Mouse (Mus musculus): Measurements from ENCODE around the gene Tldc2. TPM values are rescaled to one million over a fixed set of nuclear protein-coding genes. Genes with fewer than 3 reads are reported as not detected.

Tldc2 gene
- polyA plus RNA-seq, 1 experiment from 2014 or later: not detected

DNA sequence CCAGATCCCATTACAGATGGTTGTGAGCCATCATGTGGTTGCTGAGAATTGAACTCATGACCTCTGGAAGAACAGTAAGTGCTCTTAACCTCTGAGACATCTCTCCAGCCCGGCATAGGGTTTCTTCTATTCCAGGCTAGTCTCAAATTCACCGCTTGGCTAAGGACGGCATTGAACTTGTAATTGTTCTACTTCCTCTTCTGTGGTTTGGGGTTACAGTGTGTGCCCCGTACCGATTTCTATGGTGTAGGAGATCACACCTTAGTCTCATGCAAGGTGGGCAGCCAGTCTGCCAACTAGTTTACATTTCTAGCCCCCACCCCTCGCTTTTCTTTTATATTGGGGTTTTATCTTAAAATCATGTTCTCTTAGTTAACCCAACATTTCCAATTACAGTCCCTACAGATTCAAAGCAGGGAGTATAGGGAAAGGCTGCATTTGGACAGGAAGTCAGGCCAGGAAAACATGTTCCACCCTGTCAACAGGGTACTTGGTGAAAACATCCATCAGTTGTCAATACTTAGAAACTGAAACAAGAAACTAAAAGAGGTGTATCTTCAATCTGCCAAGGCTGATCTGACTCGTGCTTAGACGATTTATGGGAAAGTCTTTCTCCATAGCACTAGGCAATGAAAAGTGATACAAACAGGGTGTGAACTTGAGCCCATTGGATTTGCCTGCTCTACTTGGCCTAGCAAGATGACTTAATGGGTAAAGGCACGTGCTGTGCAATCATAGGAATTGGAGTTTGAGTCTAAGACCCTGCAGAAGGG is 51.3 kb downstream of the Tldc2 start:
- no peak overlapping the region for H3K27ac ChIP-seq
- no peaks in the 10 kb centered on the region for H3K9me3 ChIP-seq (replicated peaks)
- no peak overlapping the region for H3K9ac ChIP-seq
- 44% methylated on average over 9 of the region's 9 CpGs for WGBS (ENCODE audit: insufficient replicate concordance)
- peaks cover 33% of the 10 kb centered on the region for H3K4me1 ChIP-seq (replicated peaks)
- no peak overlapping the region for H3K4me3 ChIP-seq (replicated peaks)
- no peak overlapping the region for H3K4me2 ChIP-seq
- ATAC-seq (ENCODE audit: low read depth): no peak
- no peaks in the 10 kb centered on the region for H3K27me3 ChIP-seq
- no peak for DNase-seq
- no peaks in the 10 kb centered on the region for H3K36me3 ChIP-seq

DNA sequence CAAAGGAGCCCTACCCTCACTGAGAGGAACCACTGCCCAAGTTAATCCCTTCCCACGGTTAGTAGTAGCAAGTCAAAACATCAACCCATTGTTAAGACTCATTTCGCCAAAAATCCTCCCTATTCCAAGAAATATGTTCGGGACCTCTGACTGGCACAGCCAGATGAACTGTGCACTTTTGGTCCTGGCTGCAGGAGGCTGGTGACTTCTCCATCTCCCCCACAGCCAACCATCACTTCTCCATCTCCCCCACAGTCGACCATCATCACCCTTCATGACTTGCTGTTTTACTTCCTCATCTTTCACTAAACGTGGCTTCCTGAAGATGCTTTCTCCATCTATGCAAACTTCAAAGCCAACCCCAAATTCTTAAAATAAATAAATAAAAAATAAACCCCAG is 52.0 kb downstream of the Tldc2 start:
- H3K4me1 ChIP-seq (replicated peaks): peaks cover 26% of the 10 kb centered on the region
- no peaks in the 10 kb centered on the region for H3K27me3 ChIP-seq
- H3K9me3 ChIP-seq (replicated peaks): no peaks in the 10 kb centered on the region
- 36% methylated on average over 5 of the region's 5 CpGs for WGBS (ENCODE audit: insufficient replicate concordance)
- H3K4me3 ChIP-seq (replicated peaks): no peak overlapping the region
- ATAC-seq (ENCODE audit: low read depth) (no peak), DNase-seq (no peak)
- H3K36me3 ChIP-seq: 0 out of 2 replicates have a peak, but pooled peaks cover under 1% of the 10 kb centered on the region
- no peak overlapping the region for H3K27ac ChIP-seq
- no peak overlapping the region for H3K4me2 ChIP-seq
- no peak overlapping the region for H3K9ac ChIP-seq

DNA sequence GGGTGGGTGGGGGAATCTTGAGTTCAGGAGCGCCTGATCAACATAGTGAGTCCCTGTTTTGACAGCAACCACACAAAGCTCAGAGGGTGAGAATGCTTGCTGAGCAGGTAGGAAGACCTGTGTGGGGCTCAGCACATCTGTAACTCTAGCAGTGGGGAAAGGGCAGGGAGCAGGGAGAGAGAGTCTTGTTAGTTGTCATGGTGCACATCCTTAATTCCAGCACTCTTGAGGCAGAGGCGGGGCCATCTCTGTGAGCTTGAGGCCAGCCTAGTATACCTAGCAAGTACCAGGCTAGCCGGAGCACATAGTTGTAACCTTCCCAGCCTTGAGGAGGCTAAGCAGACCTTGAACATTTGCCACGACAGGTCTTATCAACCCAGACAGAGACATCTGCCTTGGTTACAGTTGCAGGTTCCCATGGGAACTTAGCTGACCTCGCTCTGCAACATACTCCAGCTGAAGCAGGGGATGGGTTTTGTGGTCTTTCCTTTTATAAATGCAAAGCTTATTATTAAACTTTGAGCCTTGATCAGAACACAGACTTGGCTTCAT is 52.5 kb downstream of the Tldc2 start:
- Histone ChIP-seq H3K36me3 (peaks cover 5% of the 10 kb centered on the region), H3K4me1 (replicated peaks) (peaks cover 23% of the 10 kb centered on the region), H3K9ac (no peak overlapping the region), H3K9me3 (replicated peaks) (no peaks in the 10 kb centered on the region), H3K27ac (no peak overlapping the region), H3K27me3 (no peaks in the 10 kb centered on the region), H3K4me2 (no peak overlapping the region), H3K4me3 (replicated peaks) (no peak overlapping the region)
- WGBS (ENCODE audit: insufficient replicate concordance): 46% methylated on average over 5 of the region's 5 CpGs
- DNase-seq (no peak), ATAC-seq (ENCODE audit: low read depth) (no peak)

DNA sequence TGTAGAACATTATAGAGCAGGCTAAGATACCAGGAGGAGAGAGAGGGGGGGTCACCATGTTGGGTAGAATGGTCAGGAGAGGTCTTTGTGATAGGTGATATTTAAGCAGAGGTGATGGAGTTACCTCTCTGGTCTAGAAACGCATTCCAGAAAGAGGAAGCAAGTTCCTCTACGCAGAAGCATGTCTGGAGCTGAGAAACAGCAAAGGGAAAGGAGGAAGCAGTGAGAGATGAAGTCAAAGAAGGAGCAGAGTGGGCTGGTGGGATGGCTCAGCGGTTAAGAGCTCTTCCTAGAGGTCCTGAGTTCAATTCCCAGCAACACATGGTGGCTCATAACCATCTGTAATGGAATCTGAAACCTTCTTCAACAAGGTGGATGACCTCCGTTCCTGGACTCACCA is 55.1 kb downstream of the Tldc2 start:
- H3K36me3 ChIP-seq: peaks cover 21% of the 10 kb centered on the region
- no peak overlapping the region for H3K4me3 ChIP-seq (replicated peaks)
- no peaks in the 10 kb centered on the region for H3K27me3 ChIP-seq
- ATAC-seq (ENCODE audit: low read depth) (no peak), DNase-seq (no peak)
- H3K9ac ChIP-seq: no peak overlapping the region
- no peak overlapping the region for H3K4me2 ChIP-seq
- no peak overlapping the region for H3K27ac ChIP-seq
- H3K9me3 ChIP-seq (replicated peaks): no peaks in the 10 kb centered on the region
- H3K4me1 ChIP-seq (replicated peaks): peaks cover 8% of the 10 kb centered on the region
- WGBS (ENCODE audit: insufficient replicate concordance): 40% methylated on average over 4 of the region's 4 CpGs

DNA sequence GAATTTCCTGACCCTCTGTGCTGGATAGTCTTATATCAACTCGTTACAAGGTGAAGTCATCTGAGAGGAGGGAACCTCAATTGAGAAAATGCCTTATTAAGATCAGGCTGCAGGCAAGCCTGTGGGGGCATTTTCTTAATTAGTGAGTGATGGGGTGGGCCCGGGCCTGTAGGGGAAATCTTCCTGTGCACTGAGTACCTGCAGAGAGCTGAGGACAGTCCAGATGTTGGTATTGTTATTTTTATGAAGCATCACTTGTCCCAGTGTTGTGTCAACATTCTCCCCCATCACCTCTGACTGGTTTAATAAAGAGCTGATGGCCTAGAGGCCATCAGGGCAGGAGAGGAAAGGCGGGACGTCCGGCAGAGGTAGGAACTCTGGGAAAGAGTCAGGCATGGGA is 57.3 kb downstream of the Tldc2 start:
- H3K27ac ChIP-seq: no peak overlapping the region
- H3K4me3 ChIP-seq (replicated peaks): no peak overlapping the region
- WGBS (ENCODE audit: insufficient replicate concordance): 87% methylated on average over 5 of the region's 5 CpGs
- H3K4me1 ChIP-seq (replicated peaks): peaks cover 6% of the 10 kb centered on the region; the same call in 1 of the 2 replicates
- DNase-seq: no peak
- H3K36me3 ChIP-seq: peaks cover 42% of the 10 kb centered on the region
- H3K4me2 ChIP-seq: no peak overlapping the region
- H3K27me3 ChIP-seq: no peaks in the 10 kb centered on the region
- ATAC-seq (ENCODE audit: low read depth): no peak
- no peak overlapping the region for H3K9ac ChIP-seq
- H3K9me3 ChIP-seq (replicated peaks): no peaks in the 10 kb centered on the region

DNA sequence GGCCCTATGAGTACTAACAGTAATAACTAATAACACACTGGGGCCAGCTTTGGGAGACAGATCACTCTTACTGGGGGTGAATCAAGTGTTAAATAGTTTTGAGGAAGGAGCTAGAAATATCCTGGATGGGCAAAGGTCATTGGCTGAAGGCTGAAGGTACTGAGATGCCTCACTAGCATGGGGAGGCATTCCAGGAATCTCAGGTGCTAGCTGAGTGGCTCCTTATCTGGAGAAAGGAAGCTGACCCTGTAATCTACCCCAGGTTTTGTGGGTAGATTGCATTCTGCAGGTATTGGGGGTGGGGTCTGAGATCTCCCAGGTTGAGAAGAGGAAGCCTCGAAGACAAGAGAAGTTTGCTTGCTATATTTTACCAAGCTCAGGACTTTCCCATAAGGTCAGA is 58.3 kb downstream of the Tldc2 start:
- 51% methylated on average over 1 of the region's 1 CpGs for WGBS (ENCODE audit: insufficient replicate concordance)
- peaks cover 52% of the 10 kb centered on the region for H3K36me3 ChIP-seq

More for the DNA sequence above, 58.3 kb downstream of the Tldc2 start:
- no peak overlapping the region for H3K9ac ChIP-seq
- H3K9me3 ChIP-seq (replicated peaks): no peaks in the 10 kb centered on the region
- H3K4me3 ChIP-seq (replicated peaks): no peak overlapping the region
- no peak overlapping the region for H3K27ac ChIP-seq
- no peak for ATAC-seq (ENCODE audit: low read depth)
- no peaks in the 10 kb centered on the region for H3K27me3 ChIP-seq
- H3K4me2 ChIP-seq: no peak overlapping the region
- H3K4me1 ChIP-seq (replicated peaks): 0 out of 2 replicates have a peak, but pooled peaks cover 6% of the 10 kb centered on the region
- DNase-seq: no peak

Other genes starting within 250 kb of the Tldc2 start
- gene Tgif2, start 247.0 kb upstream of the Tldc2 start, polyA plus RNA-seq (2015; fragmentation: Nextera tagmentation; extraction: Ambion mirVana): 7.2 and 9.0 TPM in 2 replicates
- gene 4930518I15Rik, start 229.1 kb upstream of the Tldc2 start, polyA plus RNA-seq (2015; fragmentation: Nextera tagmentation; extraction: Ambion mirVana): 1.6 and 2.0 TPM in 2 replicates
- 204 and 210 TPM in 2 replicates for gene Rab5if, start 223.9 kb upstream of the Tldc2 start, polyA plus RNA-seq (2015; fragmentation: Nextera tagmentation; extraction: Ambion mirVana)
- 3.1 and 3.3 TPM in 2 replicates for gene Sla2, start 199.9 kb upstream of the Tldc2 start, polyA plus RNA-seq (2015; fragmentation: Nextera tagmentation; extraction: Ambion mirVana)
- gene Ndrg3, start 95.0 kb upstream of the Tldc2 start, polyA plus RNA-seq (2015; fragmentation: Nextera tagmentation; extraction: Ambion mirVana): 41.1 and 45.2 TPM in 2 replicates
- gene Dsn1, start 79.9 kb upstream of the Tldc2 start, polyA plus RNA-seq (2015; fragmentation: Nextera tagmentation; extraction: Ambion mirVana): 29.7 and 37.3 TPM in 2 replicates
- 1.7 and 1.8 TPM in 2 replicates for gene Soga1, start 7.8 kb upstream of the Tldc2 start, polyA plus RNA-seq (2015; fragmentation: Nextera tagmentation; extraction: Ambion mirVana)
- gene Samhd1, start 48.2 kb downstream of the Tldc2 start, polyA plus RNA-seq (2015; fragmentation: Nextera tagmentation; extraction: Ambion mirVana): 19.4 and 21.5 TPM in 2 replicates
- 20.9 and 27.4 TPM in 2 replicates for gene Rbl1, start 117.5 kb downstream of the Tldc2 start, polyA plus RNA-seq (2015; fragmentation: Nextera tagmentation; extraction: Ambion mirVana)
- gene Rpn2, start 192.0 kb downstream of the Tldc2 start, polyA plus RNA-seq (2015; fragmentation: Nextera tagmentation; extraction: Ambion mirVana): 174 and 185 TPM in 2 replicates
- gene Mroh8, start 192.5 kb downstream of the Tldc2 start, polyA plus RNA-seq (2015; fragmentation: Nextera tagmentation; extraction: Ambion mirVana): 0.10 and 0.23 TPM in 2 replicates